Mouse (Mus musculus) embryonic facial prominence, embryonic 11.5 days (tissue): Measurements from ENCODE around the gene Oxsr1. TPM values are rescaled to one million over a fixed set of nuclear protein-coding genes. Genes with fewer than 3 reads are reported as not detected.
A peak's percentile ranks its signal among the peaks of the same experiment; 100 is the strongest.

Experiments used
- ATAC-seq: fragments of 200-750 bp; cut with Nextera tagmentation; replicated peaks from 2 replicates; pipeline ENCODE4 v1.8.0; 2017; ENCODE audit warnings: low read depth; ENCODE audit not compliant: insufficient number of reproducible peaks, low FRiP score, low TSS enrichment
- DNase-seq: peaks from one replicate; pipeline ENCODE4 v3.0.0-alpha.2; 2015; ENCODE audit warnings: low spot score
- H3K27ac ChIP-seq: fragments of 300-500 bp; sonication (generic); replicated peaks from 2 replicates; pipeline ENCODE4 v1.5.1; 2014; ENCODE audit warnings: mild to moderate bottlenecking, low read depth, low read length, control low read depth
- H3K27me3 ChIP-seq: fragments of 300-500 bp; sonication (generic); 2 replicates; pipeline ENCODE4 v1.6.1; 2014; ENCODE audit warnings: mild to moderate bottlenecking, low read length, moderate library complexity, mixed read lengths; ENCODE audit not compliant: control insufficient read depth, insufficient read depth
- H3K36me3 ChIP-seq: fragments of 300-500 bp; sonication (generic); replicated peaks from 2 replicates; pipeline ENCODE4 v1.6.1; 2014; ENCODE audit warnings: low read depth, mild to moderate bottlenecking, low read length, moderate library complexity, mixed read lengths; ENCODE audit not compliant: control insufficient read depth, insufficient read depth
- H3K4me1 ChIP-seq: fragments of 300-500 bp; sonication (generic); 2 replicates; pipeline ENCODE4 v1.6.1; 2014; ENCODE audit warnings: low read length, mixed read lengths; ENCODE audit not compliant: control insufficient read depth, insufficient read depth
- H3K4me2 ChIP-seq: fragments of 300-500 bp; sonication (generic); 2 replicates; pipeline ENCODE4 v1.6.1; 2014; ENCODE audit warnings: low read depth, mild to moderate bottlenecking, control low read depth, low read length, moderate library complexity
- H3K4me3 ChIP-seq: fragments of 300-500 bp; sonication (generic); 2 replicates; pipeline ENCODE4 v1.5.1; 2014; ENCODE audit warnings: low read depth, low read length, control low read depth
- H3K9ac ChIP-seq: fragments of 300-500 bp; sonication (generic); replicated peaks from 2 replicates; pipeline ENCODE4 v1.6.1; 2014; ENCODE audit warnings: mild to moderate bottlenecking, control low read depth, low read length
- H3K9me3 ChIP-seq: fragments of 300-500 bp; sonication (generic); replicated peaks from 2 replicates; pipeline ENCODE4 v1.6.1; 2016; ENCODE audit warnings: mild to moderate bottlenecking, low read length, inconsistent platforms, mixed read lengths; ENCODE audit not compliant: control insufficient read depth
- WGBS: fragments of 180-500 bp; shearing (Covaris S2); extraction: QIAGEN DNeasy Blood & Tissue Kit; methylation state at CpG from one replicate; pipeline ENCODE4 v1.1.7; 2014; 5-methylcytosine and 5-hydroxymethylcytosine counted together
- polyA plus RNA-seq: library from polyadenylated mRNA; unstranded; fragments of >200 nt; fragmentation: Nextera tagmentation; extraction: Ambion mirVana; gene quantifications from 2 replicates; pipeline ENCODE4 v1.2.1, GENCODE M21; 2014

Oxsr1 gene
- polyA plus RNA-seq, 1 experiment from 2014 or later = 15.0 TPM

DNA sequence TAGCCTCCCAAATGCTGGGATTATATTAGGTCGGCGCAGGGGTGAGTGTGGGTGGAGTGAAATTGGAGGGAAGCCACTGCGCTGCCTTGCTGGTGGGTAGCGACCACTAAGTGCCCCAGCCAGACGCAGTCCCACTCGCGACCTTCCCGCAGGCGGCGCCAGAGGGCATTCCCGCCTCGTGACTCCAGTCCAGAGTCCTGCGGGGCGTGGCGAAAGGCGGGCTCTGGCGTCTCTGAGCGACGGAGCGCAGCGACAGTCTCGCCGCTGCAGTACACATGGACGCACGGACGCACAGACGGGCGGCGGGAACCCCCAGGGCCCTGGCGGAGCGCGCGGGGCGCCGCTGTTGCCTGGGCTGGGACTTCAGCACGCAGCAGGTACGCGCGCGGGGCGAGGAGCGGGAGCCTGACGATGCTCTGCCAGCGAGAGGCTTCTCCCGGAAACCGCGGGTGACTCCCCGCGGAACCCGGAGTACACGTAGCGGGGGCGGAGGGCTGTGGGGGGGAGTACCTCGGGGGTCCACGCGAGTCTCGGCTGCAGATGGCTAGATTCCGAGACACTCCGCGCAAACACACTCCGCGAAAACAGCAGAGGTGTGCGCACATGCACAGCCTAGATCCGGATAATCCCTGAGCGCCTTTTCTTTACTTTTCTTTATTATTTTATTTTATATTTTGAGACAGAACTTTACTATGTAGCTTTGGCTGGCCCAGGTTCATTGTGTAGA lies 35.3 kb upstream of the Oxsr1 start, which contains the start of gene Xylb:
Gene Xylb (plus strand): TSS at position 51 of the 727 bp plus-strand sequence.
- Histone ChIP-seq H3K27ac (no peak within 1 kb of the TSS), H3K4me2 (peak within 1 kb of the TSS; percentile 94), H3K4me3 (peak within 1 kb of the TSS; percentile 69), H3K36me3 (no peaks in the 10 kb centered on the region), H3K9ac (peak within 1 kb of the TSS; percentile 77), H3K9me3 (no peaks in the 10 kb centered on the region), H3K27me3 (no peaks in the 10 kb centered on the region), H3K4me1 (no peaks in the 10 kb centered on the region)
- ATAC-seq (peak; percentile 71), DNase-seq (peak; percentile 93)
- 4% methylated on average over 65 of the region's 65 CpGs for WGBS

DNA sequence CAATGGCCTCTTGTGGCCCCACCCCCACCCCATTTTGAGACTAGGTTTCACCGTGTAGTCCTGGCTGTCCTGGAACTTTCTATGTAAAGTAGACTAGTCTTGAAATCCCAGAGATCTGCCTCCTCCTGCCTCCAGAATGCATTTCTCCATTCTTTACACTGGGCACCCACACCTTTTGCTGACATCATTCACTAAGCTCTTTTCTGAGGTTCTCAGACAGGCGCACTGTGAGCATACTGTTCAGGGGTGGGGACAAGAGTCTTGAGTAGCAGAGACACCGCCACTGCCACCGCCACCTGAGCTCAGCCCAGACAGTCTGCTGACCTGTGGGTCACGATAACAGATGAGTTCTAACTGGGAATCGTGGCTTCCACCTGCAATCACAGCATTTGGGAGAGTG lies 33.7 kb upstream of the Oxsr1 start:
- no peak overlapping the region for H3K4me2 ChIP-seq
- H3K27me3 ChIP-seq = no peaks in the 10 kb centered on the region
- no peaks in the 10 kb centered on the region for H3K4me1 ChIP-seq
- ATAC-seq (no peak), DNase-seq (no peak)
- no peaks in the 10 kb centered on the region for H3K9me3 ChIP-seq
- H3K4me3 ChIP-seq = no peak overlapping the region
- H3K27ac ChIP-seq = no peak overlapping the region
- 68% methylated on average over 6 of the region's 6 CpGs for WGBS
- H3K36me3 ChIP-seq = peaks cover 3% of the 10 kb centered on the region
- H3K9ac ChIP-seq = no peak overlapping the region

DNA sequence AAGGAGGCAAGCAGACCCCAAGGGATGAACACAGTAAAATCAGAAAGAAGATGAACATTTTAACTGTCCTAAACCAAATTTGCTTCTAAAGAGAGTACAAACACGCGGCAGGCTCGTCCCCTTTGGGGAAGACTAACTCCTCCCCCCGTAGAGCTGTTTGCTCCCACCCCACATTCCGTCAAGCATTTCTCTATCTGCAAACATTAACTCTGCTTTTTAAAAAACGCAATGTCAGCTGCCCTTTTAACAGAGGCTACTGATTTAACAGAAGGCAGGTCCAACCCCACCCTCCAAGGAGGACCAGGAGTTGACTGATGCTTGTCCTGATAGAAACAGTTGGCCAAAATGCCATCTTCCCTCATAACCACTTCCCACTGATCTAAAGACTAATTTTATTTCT lies 31.7 kb upstream of the Oxsr1 start:
- no peak overlapping the region for H3K27ac ChIP-seq
- no peaks in the 10 kb centered on the region for H3K4me1 ChIP-seq
- ATAC-seq (no peak), DNase-seq (no peak)
- no peak overlapping the region for H3K9ac ChIP-seq
- 78% methylated on average over 6 of the region's 6 CpGs for WGBS
- H3K4me2 ChIP-seq = no peak overlapping the region
- no peaks in the 10 kb centered on the region for H3K9me3 ChIP-seq
- H3K36me3 ChIP-seq = peaks cover 5% of the 10 kb centered on the region
- no peaks in the 10 kb centered on the region for H3K27me3 ChIP-seq
- no peak overlapping the region for H3K4me3 ChIP-seq

DNA sequence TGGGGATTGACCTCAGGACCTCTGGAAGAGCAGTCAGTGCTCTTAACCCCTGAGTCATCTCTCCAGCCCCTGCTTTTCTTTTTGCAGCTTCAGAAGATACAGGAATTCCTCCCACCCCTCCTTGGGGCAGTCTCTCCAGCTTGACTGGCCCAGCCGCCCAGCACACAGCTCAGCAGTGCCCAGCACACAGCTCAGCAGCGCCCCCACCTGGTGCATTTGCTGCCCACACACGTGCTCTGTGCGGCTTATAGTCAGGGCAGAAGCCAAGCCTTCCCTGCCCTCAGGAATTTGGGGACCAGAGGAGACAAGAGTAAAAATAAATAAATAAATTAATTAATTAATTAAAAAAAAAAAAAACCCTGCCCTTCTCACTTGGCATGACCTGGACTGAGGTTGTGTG lies 29.8 kb upstream of the Oxsr1 start:
- Histone ChIP-seq H3K4me3 (no peak overlapping the region), H3K9me3 (no peaks in the 10 kb centered on the region), H3K36me3 (peaks cover 5% of the 10 kb centered on the region), H3K9ac (no peak overlapping the region), H3K27ac (no peak overlapping the region), H3K4me2 (no peak overlapping the region), H3K27me3 (no peaks in the 10 kb centered on the region), H3K4me1 (no peaks in the 10 kb centered on the region)
- 19% methylated on average over 4 of the region's 4 CpGs for WGBS
- ATAC-seq (no peak; the same call in 1 of the 2 replicates), DNase-seq (peak; percentile 82)

DNA sequence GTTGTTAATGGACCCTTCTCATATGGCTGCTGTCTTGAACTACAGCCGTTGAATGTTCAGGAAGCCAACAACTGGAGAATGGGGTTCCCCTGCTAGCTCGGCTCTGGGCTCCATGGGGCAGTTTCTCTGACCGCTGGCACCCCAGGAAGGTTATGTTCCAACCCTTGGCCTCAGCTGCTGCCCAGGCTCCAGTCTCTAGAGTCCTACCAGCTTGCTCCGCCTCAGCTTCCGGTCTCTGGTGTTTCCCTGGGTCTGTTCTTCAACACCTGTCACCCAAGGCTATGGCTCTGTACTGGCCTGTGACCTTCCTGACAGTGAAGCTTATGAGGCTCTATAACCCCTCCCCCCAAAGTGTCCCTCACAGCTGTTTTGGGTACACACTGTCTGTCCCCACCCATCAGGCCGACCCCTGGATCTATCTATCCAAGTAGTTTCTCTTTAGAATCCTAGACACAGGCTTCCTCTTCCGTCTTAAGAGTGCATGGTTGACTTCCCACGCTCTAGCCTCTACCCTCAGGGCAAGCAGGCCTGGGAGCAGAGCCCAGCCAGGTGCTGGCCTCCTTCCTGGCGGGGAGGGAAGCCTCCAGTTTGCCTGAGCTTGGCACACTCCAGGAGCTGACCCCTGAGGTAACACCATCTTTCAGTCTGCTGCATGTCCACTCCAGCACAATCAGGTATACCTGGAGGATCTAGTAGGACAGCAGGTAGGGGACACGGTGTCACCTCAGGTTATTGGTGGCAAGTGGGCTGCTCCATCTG lies 28.9 kb upstream of the Oxsr1 start:
- Histone ChIP-seq H3K9me3 (no peaks in the 10 kb centered on the region), H3K9ac (no peak overlapping the region), H3K36me3 (peaks cover 5% of the 10 kb centered on the region), H3K27ac (no peak overlapping the region), H3K27me3 (no peaks in the 10 kb centered on the region), H3K4me1 (no peaks in the 10 kb centered on the region), H3K4me2 (no peak overlapping the region), H3K4me3 (no peak overlapping the region)
- DNase-seq = no peak
- WGBS = 85% methylated on average over 10 of the region's 10 CpGs
- ATAC-seq = no peak

DNA sequence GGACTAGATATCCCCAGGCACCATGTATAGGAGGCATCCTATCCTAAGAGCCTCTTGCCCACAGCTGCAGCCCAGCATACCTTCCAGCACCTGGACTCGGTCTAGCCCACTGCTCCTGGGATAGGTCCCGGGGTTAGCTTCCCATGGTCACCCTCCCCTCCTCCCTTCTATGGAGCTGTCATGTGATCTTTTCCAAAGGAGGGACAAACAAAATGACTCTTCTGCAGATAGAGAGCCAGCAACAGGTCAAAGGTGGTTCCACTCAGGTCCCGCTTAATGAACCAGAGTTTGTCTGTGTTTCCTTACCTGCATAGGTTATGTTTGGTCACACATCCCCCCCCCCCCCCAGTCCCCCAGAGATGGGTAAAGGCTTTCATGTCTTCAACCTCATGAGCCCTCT lies 28.3 kb upstream of the Oxsr1 start:
- Histone ChIP-seq H3K4me2 (no peak overlapping the region), H3K36me3 (peaks cover 7% of the 10 kb centered on the region), H3K4me3 (no peak overlapping the region), H3K27ac (no peak overlapping the region), H3K9ac (no peak overlapping the region), H3K9me3 (no peaks in the 10 kb centered on the region), H3K4me1 (no peaks in the 10 kb centered on the region), H3K27me3 (no peaks in the 10 kb centered on the region)
- DNase-seq (no peak), ATAC-seq (no peak)
- WGBS = 85% methylated on average over 3 of the region's 3 CpGs

DNA sequence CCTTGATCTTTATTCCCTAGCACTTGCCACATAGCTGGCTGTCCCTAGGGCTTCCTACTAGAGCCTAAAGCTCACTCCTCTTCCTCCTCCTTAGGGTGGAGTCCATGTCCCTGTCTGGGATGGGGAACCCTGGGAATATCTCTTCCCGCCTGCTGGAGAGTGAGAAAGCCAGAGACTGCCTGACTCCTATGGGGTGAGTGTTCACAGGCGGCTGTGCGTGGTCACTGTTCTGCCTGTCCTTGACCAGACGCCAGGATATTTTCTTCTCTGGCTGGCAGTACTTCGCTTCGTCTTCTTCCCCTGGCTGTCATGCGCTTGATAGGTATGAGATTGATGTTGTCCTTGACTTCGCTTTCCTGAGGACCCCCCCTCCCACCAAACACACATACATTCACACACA lies 24.1 kb upstream of the Oxsr1 start:
- Histone ChIP-seq H3K4me1 (peaks cover 4% of the 10 kb centered on the region), H3K27ac (no peak overlapping the region), H3K27me3 (no peaks in the 10 kb centered on the region), H3K9me3 (no peaks in the 10 kb centered on the region), H3K4me2 (no peak overlapping the region), H3K9ac (no peak overlapping the region), H3K4me3 (no peak overlapping the region), H3K36me3 (peaks cover 7% of the 10 kb centered on the region)
- ATAC-seq (no peak), DNase-seq (no peak)
- WGBS = 93% methylated on average over 8 of the region's 8 CpGs

DNA sequence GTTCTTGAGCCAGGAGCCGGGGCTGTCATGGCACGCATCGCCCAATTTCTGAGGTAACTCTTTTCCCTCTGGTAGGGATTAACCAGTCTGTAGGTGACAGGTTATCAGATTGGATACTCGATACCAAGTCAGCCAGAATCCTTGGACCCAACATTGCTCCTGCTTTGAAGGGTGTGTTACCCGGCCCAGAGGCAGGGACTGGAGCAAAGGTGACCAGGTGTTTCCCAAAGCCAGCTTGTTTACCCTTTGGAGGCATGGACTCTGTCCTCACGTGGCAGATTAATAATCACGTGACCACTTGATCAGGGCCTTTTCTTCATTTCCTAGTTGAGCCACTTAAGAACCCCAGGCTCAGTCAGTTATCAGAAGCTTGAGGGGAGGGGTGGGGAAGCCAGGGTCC lies 20.5 kb upstream of the Oxsr1 start:
- no peak for DNase-seq
- WGBS = 85% methylated on average over 7 of the region's 7 CpGs

More for the DNA sequence above, 20.5 kb upstream of the Oxsr1 start:
- H3K9ac ChIP-seq = no peak overlapping the region
- H3K27me3 ChIP-seq = peaks cover 2% of the 10 kb centered on the region; the same call in 1 of the 2 replicates
- H3K4me2 ChIP-seq = no peak overlapping the region
- no peaks in the 10 kb centered on the region for H3K9me3 ChIP-seq
- 0 out of 2 replicates have a peak, but pooled peaks cover 2% of the 10 kb centered on the region for H3K36me3 ChIP-seq
- H3K4me1 ChIP-seq = peaks cover 4% of the 10 kb centered on the region
- no peak overlapping the region for H3K27ac ChIP-seq
- H3K4me3 ChIP-seq = no peak overlapping the region
- ATAC-seq = no peak
